Mouse (Mus musculus): ENCODE measurements around the gene Stx8. TPM values are rescaled to one million over a fixed set of nuclear protein-coding genes. Genes with fewer than 3 reads are reported as not detected.
A peak's percentile ranks its signal among the peaks of the same experiment; 100 is the strongest.

The Stx8 gene
- polyA plus RNA-seq, 1 experiment from 2014 or later, result 62.5 TPM

DNA sequence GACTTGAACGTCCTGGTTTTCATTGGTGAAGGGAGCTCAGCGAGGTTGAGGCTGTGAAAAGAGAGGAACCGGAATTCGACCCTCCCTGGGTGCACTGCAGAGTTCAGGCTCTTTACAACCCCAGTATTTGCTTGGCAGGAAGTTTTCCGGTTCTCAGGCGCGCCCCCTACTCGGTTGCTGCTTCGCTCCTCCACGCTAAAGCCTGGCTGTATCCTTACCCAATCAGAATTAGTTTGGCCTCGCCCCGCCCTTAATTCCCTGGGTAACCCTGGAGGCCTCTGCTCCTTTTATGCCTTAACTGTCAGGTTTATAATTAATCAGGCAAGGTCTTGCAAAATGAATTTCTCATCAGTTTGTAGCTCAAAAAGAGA, 43.3 kb upstream of the Stx8 start:
- Histone ChIP-seq H3K9ac (ENCODE audit: low read length) (peak overlapping the region; percentile 82), H3K4me1 (ENCODE audit: control insufficient read depth in 2 of 2, insufficient read depth in 2 of 2, low read length in 2 of 2) (peaks cover 0 to 4% of the 10 kb centered on the region in 2 experiments; a peak in 1 of 4 replicates), H3K4me3 (ENCODE audit: control insufficient read depth in 1 of 2, insufficient read depth in 1 of 2, low read depth in 1 of 2, low read length in 2 of 2) (peak overlapping the region; percentile 50 to 88), H3K36me3 (ENCODE audit: control insufficient read depth, insufficient read depth, low read length) (no peaks in the 10 kb centered on the region), H3K27me3 (ENCODE audit: control insufficient read depth, insufficient read depth, low read length) (peaks cover 14% of the 10 kb centered on the region), H3K27ac (replicated peaks in 1 of 2; ENCODE audit: control insufficient read depth in 1 of 2, insufficient read depth in 1 of 2, low read depth in 2 of 2, low read length in 2 of 2) (peak overlapping the region; percentile 26 to 43; a peak in 1 of 4 replicates), H3K4me2 (ENCODE audit: low read length) (peak overlapping the region; percentile 100), H3K9me3 (ENCODE audit: control insufficient read depth, low read length) (no peaks in the 10 kb centered on the region)
- no peak; the same call in 1 of the 2 replicates for ATAC-seq (ENCODE audit: insufficient number of reproducible peaks, insufficient read depth, low FRiP score, low read depth)
- WGBS, result under 1% methylated on average over 12 of the region's 12 CpGs

DNA sequence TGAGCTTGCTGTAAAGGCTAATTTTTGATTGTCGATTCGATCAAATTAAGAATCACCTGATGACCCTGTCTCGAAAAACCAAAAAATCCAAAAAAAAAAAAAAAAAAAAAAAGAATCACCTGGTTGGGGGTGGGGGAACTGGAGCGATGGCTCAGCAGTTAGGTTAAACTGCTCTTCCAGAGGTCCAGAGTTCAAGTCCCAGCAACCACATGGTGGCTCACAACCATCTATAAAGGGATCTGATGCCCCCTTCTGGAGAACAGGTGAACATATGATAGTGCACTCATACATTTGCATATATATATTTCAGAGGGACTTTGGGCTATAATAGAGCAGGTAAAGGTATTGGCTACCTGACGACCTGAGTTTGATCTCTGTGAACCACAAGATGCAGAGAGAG, 42.3 kb upstream of the Stx8 start:
- Histone ChIP-seq H3K4me3 (ENCODE audit: control insufficient read depth in 1 of 2, insufficient read depth in 1 of 2, low read depth in 1 of 2, low read length in 2 of 2) (no peak overlapping the region), H3K9ac (ENCODE audit: low read length) (no peak overlapping the region), H3K4me1 (ENCODE audit: control insufficient read depth in 2 of 2, insufficient read depth in 2 of 2, low read length in 2 of 2) (peaks cover 0 to 4% of the 10 kb centered on the region in 2 experiments; a peak in 1 of 4 replicates), H3K4me2 (ENCODE audit: low read length) (no peak overlapping the region), H3K27ac (replicated peaks in 1 of 2; ENCODE audit: control insufficient read depth in 1 of 2, insufficient read depth in 1 of 2, low read depth in 2 of 2, low read length in 2 of 2) (no peak overlapping the region), H3K36me3 (ENCODE audit: control insufficient read depth, insufficient read depth, low read length) (no peaks in the 10 kb centered on the region), H3K9me3 (ENCODE audit: control insufficient read depth, low read length) (no peaks in the 10 kb centered on the region), H3K27me3 (ENCODE audit: control insufficient read depth, insufficient read depth, low read length) (peaks cover 14% of the 10 kb centered on the region)
- 92% methylated on average over 5 of the region's 5 CpGs for WGBS
- ATAC-seq (ENCODE audit: insufficient number of reproducible peaks, insufficient read depth, low FRiP score, low read depth), result no peak

GRCm38 (mm10) chr11:67925000-67925399, 41.0 kb upstream of the Stx8 start:
- no peak for ATAC-seq (ENCODE audit: insufficient number of reproducible peaks, insufficient read depth, low FRiP score, low read depth)
- Histone ChIP-seq H3K4me1 (ENCODE audit: control insufficient read depth in 2 of 2, insufficient read depth in 2 of 2, low read length in 2 of 2) (peaks cover 0 to 4% of the 10 kb centered on the region in 2 experiments; a peak in 1 of 4 replicates), H3K36me3 (ENCODE audit: control insufficient read depth, insufficient read depth, low read length) (no peaks in the 10 kb centered on the region), H3K9me3 (ENCODE audit: control insufficient read depth, low read length) (no peaks in the 10 kb centered on the region), H3K4me2 (ENCODE audit: low read length) (no peak overlapping the region), H3K27me3 (ENCODE audit: control insufficient read depth, insufficient read depth, low read length) (peaks cover 14% of the 10 kb centered on the region), H3K9ac (ENCODE audit: low read length) (no peak overlapping the region), H3K4me3 (ENCODE audit: control insufficient read depth in 1 of 2, insufficient read depth in 1 of 2, low read depth in 1 of 2, low read length in 2 of 2) (no peak overlapping the region), H3K27ac (replicated peaks in 1 of 2; ENCODE audit: control insufficient read depth in 1 of 2, insufficient read depth in 1 of 2, low read depth in 2 of 2, low read length in 2 of 2) (no peak overlapping the region)
- 86% methylated on average over 13 of the region's 13 CpGs for WGBS

DNA sequence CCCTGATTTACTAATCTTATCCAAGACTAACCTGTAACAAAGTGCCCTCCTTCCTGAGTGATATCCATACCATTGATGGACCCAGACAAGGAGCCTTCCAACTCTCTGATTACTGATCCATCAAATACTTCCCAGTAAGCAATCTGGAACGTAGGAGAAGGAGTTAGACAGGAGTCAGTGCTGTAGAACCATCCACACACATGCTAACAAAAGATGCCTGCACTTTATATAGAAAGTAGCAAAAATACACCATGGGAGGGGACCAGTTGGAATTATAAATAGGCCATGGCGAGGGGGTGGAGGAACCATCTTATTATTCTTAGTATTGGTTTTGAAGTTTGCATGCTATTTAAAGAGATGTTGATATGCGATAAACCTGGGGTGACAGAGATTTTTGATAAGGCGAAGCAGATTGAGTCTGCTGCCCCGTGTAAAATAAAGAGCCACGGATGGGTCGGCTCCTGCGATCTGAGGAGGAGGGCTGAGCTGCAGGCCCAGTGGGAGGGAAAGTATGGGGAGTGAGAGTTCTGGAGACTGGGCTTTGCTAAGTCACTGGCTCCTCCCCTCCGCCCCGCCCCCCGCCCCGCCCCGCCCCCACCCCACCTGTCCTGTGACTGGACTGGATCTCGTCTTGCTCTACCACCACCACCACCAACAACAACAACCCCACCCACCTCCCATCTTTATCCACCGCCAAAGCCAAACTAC, 39.5 kb upstream of the Stx8 start:
- no peaks in the 10 kb centered on the region for H3K36me3 ChIP-seq (ENCODE audit: control insufficient read depth, insufficient read depth, low read length)
- H3K27ac ChIP-seq (replicated peaks in 1 of 2; ENCODE audit: control insufficient read depth in 1 of 2, insufficient read depth in 1 of 2, low read depth in 2 of 2, low read length in 2 of 2), result no peak overlapping the region
- no peak overlapping the region for H3K4me3 ChIP-seq (ENCODE audit: control insufficient read depth in 1 of 2, insufficient read depth in 1 of 2, low read depth in 1 of 2, low read length in 2 of 2)
- no peak overlapping the region for H3K9ac ChIP-seq (ENCODE audit: low read length)
- H3K4me2 ChIP-seq (ENCODE audit: low read length), result 0 out of 2 replicates have a peak overlapping the region, but pooled peaks have one; percentile 4
- WGBS, result 10% methylated on average over 15 of the region's 15 CpGs
- no peaks in the 10 kb centered on the region for H3K9me3 ChIP-seq (ENCODE audit: control insufficient read depth, low read length)
- H3K27me3 ChIP-seq (ENCODE audit: control insufficient read depth, insufficient read depth, low read length), result no peaks in the 10 kb centered on the region
- no peaks in the 10 kb centered on the region for H3K4me1 ChIP-seq (ENCODE audit: control insufficient read depth in 2 of 2, insufficient read depth in 2 of 2, low read length in 2 of 2)
- ATAC-seq (ENCODE audit: insufficient number of reproducible peaks, insufficient read depth, low FRiP score, low read depth), result no peak

GRCm38 (mm10) chr11:67932156-67932555, 33.8 kb upstream of the Stx8 start:
- H3K4me3 ChIP-seq (ENCODE audit: control insufficient read depth in 1 of 2, insufficient read depth in 1 of 2, low read depth in 1 of 2, low read length in 2 of 2), result no peak overlapping the region
- H3K9ac ChIP-seq (ENCODE audit: low read length), result no peak overlapping the region
- no peak for ATAC-seq (ENCODE audit: insufficient number of reproducible peaks, insufficient read depth, low FRiP score, low read depth)
- no peak overlapping the region for H3K27ac ChIP-seq (replicated peaks in 1 of 2; ENCODE audit: control insufficient read depth in 1 of 2, insufficient read depth in 1 of 2, low read depth in 2 of 2, low read length in 2 of 2)
- H3K9me3 ChIP-seq (ENCODE audit: control insufficient read depth, low read length), result no peaks in the 10 kb centered on the region
- H3K36me3 ChIP-seq (ENCODE audit: control insufficient read depth, insufficient read depth, low read length), result no peaks in the 10 kb centered on the region
- 96% methylated on average over 3 of the region's 3 CpGs for WGBS
- H3K4me2 ChIP-seq (ENCODE audit: low read length), result no peak overlapping the region
- H3K4me1 ChIP-seq (ENCODE audit: control insufficient read depth in 2 of 2, insufficient read depth in 2 of 2, low read length in 2 of 2), result no peaks in the 10 kb centered on the region
- no peaks in the 10 kb centered on the region for H3K27me3 ChIP-seq (ENCODE audit: control insufficient read depth, insufficient read depth, low read length)

DNA sequence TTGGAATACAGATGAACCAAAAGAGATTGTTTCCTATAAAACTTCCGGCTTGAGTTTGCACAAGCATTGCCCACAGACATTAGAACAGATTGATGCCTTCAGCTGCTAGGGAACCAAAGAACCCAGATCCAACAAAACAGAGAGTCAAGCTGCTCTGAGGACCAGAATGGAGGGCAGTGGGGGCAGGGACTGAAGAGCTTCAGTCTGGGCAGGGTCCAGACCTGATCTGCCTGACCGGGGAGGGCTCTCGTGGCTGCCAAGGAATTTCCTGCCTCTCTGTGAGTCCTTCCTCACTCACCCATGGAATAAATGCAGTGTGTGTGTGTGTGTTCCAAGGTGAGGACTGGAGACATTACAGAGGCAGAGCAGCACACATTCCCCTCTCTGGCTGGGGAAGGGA, 17.8 kb upstream of the Stx8 start:
- peaks cover 7 to 11% of the 10 kb centered on the region in 2 experiments; a peak in 3 of 4 replicates for H3K4me1 ChIP-seq (ENCODE audit: control insufficient read depth in 2 of 2, insufficient read depth in 2 of 2, low read length in 2 of 2)
- no peak overlapping the region for H3K27ac ChIP-seq (replicated peaks in 1 of 2; ENCODE audit: control insufficient read depth in 1 of 2, insufficient read depth in 1 of 2, low read depth in 2 of 2, low read length in 2 of 2)
- H3K4me3 ChIP-seq (ENCODE audit: control insufficient read depth in 1 of 2, insufficient read depth in 1 of 2, low read depth in 1 of 2, low read length in 2 of 2), result no peak overlapping the region
- 28% methylated on average over 3 of the region's 3 CpGs for WGBS
- H3K36me3 ChIP-seq (ENCODE audit: control insufficient read depth, insufficient read depth, low read length), result no peaks in the 10 kb centered on the region
- H3K9me3 ChIP-seq (ENCODE audit: control insufficient read depth, low read length), result no peaks in the 10 kb centered on the region
- no peaks in the 10 kb centered on the region for H3K27me3 ChIP-seq (ENCODE audit: control insufficient read depth, insufficient read depth, low read length)
- H3K4me2 ChIP-seq (ENCODE audit: low read length), result no peak overlapping the region
- ATAC-seq (ENCODE audit: insufficient number of reproducible peaks, insufficient read depth, low FRiP score, low read depth), result no peak
- H3K9ac ChIP-seq (ENCODE audit: low read length), result no peak overlapping the region

DNA sequence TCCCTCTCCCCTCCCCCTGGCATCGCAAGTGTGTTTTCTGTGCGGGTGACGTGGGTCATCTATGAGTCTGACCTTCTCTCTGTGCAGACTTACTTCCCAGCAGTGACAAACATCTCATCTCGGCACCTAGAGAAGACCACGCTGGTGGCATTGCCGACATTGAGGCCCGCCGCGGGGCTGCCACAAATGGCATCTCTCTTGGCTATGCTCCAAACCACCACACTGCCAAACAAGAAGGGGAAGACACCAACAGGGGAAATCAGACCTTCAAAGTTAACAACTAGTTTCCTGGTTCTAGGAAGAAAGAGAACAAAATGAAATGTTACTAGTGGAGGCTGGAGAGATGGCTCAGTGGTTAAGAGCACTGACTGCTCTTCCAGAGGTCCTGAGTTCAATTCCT, 16.5 kb upstream of the Stx8 start:
- H3K27me3 ChIP-seq (ENCODE audit: control insufficient read depth, insufficient read depth, low read length), result no peaks in the 10 kb centered on the region
- H3K4me1 ChIP-seq (ENCODE audit: control insufficient read depth in 2 of 2, insufficient read depth in 2 of 2, low read length in 2 of 2), result peaks cover 7 to 11% of the 10 kb centered on the region in 2 experiments; a peak in 3 of 4 replicates
- 77% methylated on average over 9 of the region's 9 CpGs for WGBS
- H3K4me3 ChIP-seq (ENCODE audit: control insufficient read depth in 1 of 2, insufficient read depth in 1 of 2, low read depth in 1 of 2, low read length in 2 of 2), result no peak overlapping the region
- H3K27ac ChIP-seq (replicated peaks in 1 of 2; ENCODE audit: control insufficient read depth in 1 of 2, insufficient read depth in 1 of 2, low read depth in 2 of 2, low read length in 2 of 2), result no peak overlapping the region
- no peaks in the 10 kb centered on the region for H3K36me3 ChIP-seq (ENCODE audit: control insufficient read depth, insufficient read depth, low read length)
- H3K9ac ChIP-seq (ENCODE audit: low read length), result no peak overlapping the region
- H3K4me2 ChIP-seq (ENCODE audit: low read length), result no peak overlapping the region
- no peak for ATAC-seq (ENCODE audit: insufficient number of reproducible peaks, insufficient read depth, low FRiP score, low read depth)
- H3K9me3 ChIP-seq (ENCODE audit: control insufficient read depth, low read length), result no peaks in the 10 kb centered on the region

DNA sequence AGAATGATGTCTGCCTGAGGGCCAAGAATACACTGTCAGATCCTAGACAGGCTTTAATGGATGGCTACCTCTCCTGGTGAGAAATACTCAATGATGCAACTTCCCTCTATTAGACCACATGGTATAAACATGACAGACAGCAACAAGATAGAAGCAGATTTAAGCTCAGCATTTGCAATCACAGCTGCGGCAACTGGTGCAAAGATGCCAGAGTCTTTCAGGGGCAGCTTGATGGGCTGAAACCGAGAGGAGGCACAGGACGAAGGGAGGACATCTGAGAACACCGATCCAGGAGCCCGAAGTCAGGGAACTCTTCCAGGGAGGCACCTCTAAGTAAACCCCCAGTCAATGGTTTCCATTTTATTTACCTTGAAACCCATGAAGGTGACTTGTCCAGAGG, 12.4 kb upstream of the Stx8 start:
- 80% methylated on average over 5 of the region's 5 CpGs for WGBS
- Histone ChIP-seq H3K36me3 (ENCODE audit: control insufficient read depth, insufficient read depth, low read length) (no peaks in the 10 kb centered on the region), H3K4me1 (ENCODE audit: control insufficient read depth in 2 of 2, insufficient read depth in 2 of 2, low read length in 2 of 2) (peaks cover 2 to 4% of the 10 kb centered on the region in 2 experiments; a peak in 1 of 4 replicates), H3K4me2 (ENCODE audit: low read length) (no peak overlapping the region), H3K9me3 (ENCODE audit: control insufficient read depth, low read length) (no peaks in the 10 kb centered on the region), H3K9ac (ENCODE audit: low read length) (no peak overlapping the region), H3K27me3 (ENCODE audit: control insufficient read depth, insufficient read depth, low read length) (no peaks in the 10 kb centered on the region), H3K27ac (replicated peaks in 1 of 2; ENCODE audit: control insufficient read depth in 1 of 2, insufficient read depth in 1 of 2, low read depth in 2 of 2, low read length in 2 of 2) (no peak overlapping the region), H3K4me3 (ENCODE audit: control insufficient read depth in 1 of 2, insufficient read depth in 1 of 2, low read depth in 1 of 2, low read length in 2 of 2) (no peak overlapping the region)
- ATAC-seq (ENCODE audit: insufficient number of reproducible peaks, insufficient read depth, low FRiP score, low read depth), result no peak
